Comparison of ENCODE assay signal across 17 mouse cellular contexts in the genomic region with DNA sequence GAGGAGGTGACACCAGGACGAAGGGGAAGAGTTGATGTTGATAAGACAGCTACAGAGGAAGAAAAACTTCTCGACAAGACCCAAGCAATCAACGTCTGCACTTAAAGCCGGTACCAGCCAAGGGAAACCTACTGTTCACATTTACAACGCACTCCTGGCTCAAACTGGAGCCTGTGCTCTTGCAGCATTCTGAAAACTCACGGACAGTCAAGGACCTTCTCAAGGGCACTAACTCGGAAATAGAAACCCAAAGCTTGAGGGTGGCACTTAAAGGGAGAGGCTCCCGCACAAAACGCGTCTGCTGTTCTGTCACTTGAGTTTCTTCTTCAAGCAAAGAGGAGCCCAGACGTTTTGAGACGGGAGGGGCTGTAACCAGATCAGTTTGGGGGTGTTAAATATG.
A peak's percentile ranks its signal among the peaks of the same experiment; 100 is the strongest.
DNase-seq lines count a peak whose midpoint lies in the region; ATAC-seq and TF ChIP-seq lines count a peak whose summit lies in the region.
"Had no signal": no experiment of that assay in that cellular context is flagged by ENCODE, and none has a peak within 500 bp of the region (broad histone marks: within the 10 kb centered on the region; RNA-seq: fewer than 3 reads in every experiment).

No protein-coding gene starts in this region.

- H3K4me1 ChIP-seq in kidney, adult 2 months (ENCODE audit: control insufficient read depth, insufficient read depth, low read length), result no peaks in the 10 kb centered on the region
- no peaks in the 10 kb centered on the region for H3K4me1 ChIP-seq in heart, embryonic 11.5 days (ENCODE audit: control insufficient read depth, insufficient read depth, low read length)
- H3K4me1 ChIP-seq: embryonic facial prominence, embryonic 10.5 days; limb, embryonic 12.5 days had no signal

- no peak for TF ChIP-seq POLR2A in kidney, adult 2 months (IDR thresholded peaks at IDR 0.05; ENCODE audit: low read depth, low read length)

- peak overlapping the region; percentile 29 for H3K4me2 ChIP-seq in heart, embryonic 11.5 days
- H3K4me2 ChIP-seq: limb, embryonic 12.5 days had no signal

- H3K9me3 ChIP-seq in heart, embryonic 11.5 days (replicated peaks; ENCODE audit: control insufficient read depth, low read length), result no peaks in the 10 kb centered on the region
- H3K9me3 ChIP-seq: embryonic facial prominence, embryonic 10.5 days; limb, embryonic 12.5 days had no signal

- 63% methylated on average over 12 of the region's 12 CpGs for WGBS in kidney, adult 2 months
- 45% methylated on average over 12 of the region's 12 CpGs for WGBS in heart, embryonic 11.5 days (ENCODE audit: insufficient replicate concordance)

- H3K27me3 ChIP-seq in kidney, adult 2 months (replicated peaks; ENCODE audit: control insufficient read depth, insufficient read depth, low read length), result no peaks in the 10 kb centered on the region
- no peaks in the 10 kb centered on the region for H3K27me3 ChIP-seq in heart, embryonic 11.5 days (ENCODE audit: control insufficient read depth, insufficient read depth, low read length)
- H3K27me3 ChIP-seq: limb, embryonic 12.5 days; Patski had no signal

- ATAC-seq in heart, embryonic 11.5 days (replicated peaks; ENCODE audit: insufficient number of reproducible peaks, low FRiP score, low TSS enrichment), result no peak
- ATAC-seq: forebrain, embryonic 16.5 days; hindbrain, postnatal 0 days; Patski had no signal

- no peak for TF ChIP-seq CTCF in kidney, adult 2 months (conservative IDR thresholded peaks at IDR 0.05; ENCODE audit: insufficient read depth, insufficient read length, low read depth, low read length)

- no peak overlapping the region for H3K4me3 ChIP-seq in kidney, adult 2 months (ENCODE audit: insufficient read depth, low read depth, low read length)
- H3K4me3 ChIP-seq in heart, embryonic 11.5 days (ENCODE audit: low read depth, low read length), result no peak overlapping the region
- H3K4me3 ChIP-seq: embryonic facial prominence, embryonic 10.5 days; erythroblast, embryonic 14.5 days; gastrocnemius, adult 2 months; limb, embryonic 12.5 days had no signal

- H3K36me3 ChIP-seq in kidney, adult 2 months (ENCODE audit: control insufficient read depth, insufficient read depth, low read length), result no peaks in the 10 kb centered on the region
- no peaks in the 10 kb centered on the region for H3K36me3 ChIP-seq in heart, embryonic 11.5 days (ENCODE audit: control insufficient read depth, insufficient read depth, low read length)
- H3K36me3 ChIP-seq: embryonic facial prominence, embryonic 10.5 days; limb, embryonic 12.5 days had no signal

- peak overlapping the region; percentile 30; the same call in 1 of the 2 replicates for H3K27ac ChIP-seq in kidney, adult 2 months (ENCODE audit: insufficient read depth, low read depth, low read length)
- H3K27ac ChIP-seq in heart, embryonic 11.5 days (ENCODE audit: low read depth, low read length), result peak overlapping the region; percentile 2; the same call in 1 of the 2 replicates
- H3K27ac ChIP-seq: embryonic facial prominence, embryonic 10.5 days; gastrocnemius, adult 2 months; hindbrain, postnatal 0 days; limb, embryonic 12.5 days; liver, embryonic 14.5 days had no signal

- peak overlapping the region; percentile 29; the same call in 1 of the 2 replicates for H3K9ac ChIP-seq in heart, embryonic 11.5 days (ENCODE audit: low read depth, low read length)
- H3K9ac ChIP-seq: limb, embryonic 12.5 days; liver, embryonic 14.5 days had no signal

- DNase-seq in kidney, adult 2 months, result no peak
- no peak for DNase-seq in kidney, postnatal 25 days
- DNase-seq in adrenal gland, adult 8-10 months, result peak; percentile 46
- DNase-seq in lung, postnatal 10 days, result peak; percentile 12
- DNase-seq in cerebellum, postnatal 4 days (ENCODE audit: low spot score in 2 of 2), result no peak
- DNase-seq in MN1 (ENCODE audit: low spot score), result no peak
- DNase-seq in kidney, postnatal 4 days, result no peak
- DNase-seq: cerebellum, postnatal 25 days; gastrocnemius, adult 2 months had no signal

Comparison
In these comparisons a context has a peak if more than half of its experiments do, and no peak if none do; other contexts are left out.
1. DNase-seq: peak in adrenal gland, adult 8-10 months (single experiment) and lung, postnatal 10 days (single experiment); none in kidney, adult 2 months (single experiment), kidney, postnatal 25 days (0 of 2), cerebellum, postnatal 4 days (0 of 2), MN1 (single experiment) and kidney, postnatal 4 days (0 of 2).